ENCODE assay signal across 9 mouse cellular contexts in genomic region chr2:154549127-154549885, GRCm38 (mm10). TPM values are rescaled to one million over a fixed set of nuclear protein-coding genes. Genes with fewer than 3 reads are reported as not detected.
DNase-seq lines count a peak whose midpoint lies in the region; ATAC-seq and TF ChIP-seq lines count a peak whose summit lies in the region.
"Had no signal": no experiment of that assay in that cellular context is flagged by ENCODE, and none has a peak within 500 bp of the region (broad histone marks: within the 10 kb centered on the region; RNA-seq: fewer than 3 reads in every experiment).

No protein-coding gene starts in this region.

- H3K27ac ChIP-seq in intestine, embryonic 15.5 days: no peak overlapping the region
- no peak overlapping the region for H3K27ac ChIP-seq in liver, embryonic 14.5 days
- no peak overlapping the region for H3K27ac ChIP-seq in neural tube, embryonic 12.5 days

- peak overlapping the region; percentile 92 for H3K4me2 ChIP-seq in intestine, embryonic 15.5 days (replicated peaks)
- H3K4me2 ChIP-seq in liver, embryonic 14.5 days (ENCODE audit: low read depth): peak overlapping the region; percentile 68
- peak overlapping the region; percentile 85 for H3K4me2 ChIP-seq in neural tube, embryonic 12.5 days (replicated peaks)

- H3K36me3 ChIP-seq in intestine, embryonic 15.5 days: no peaks in the 10 kb centered on the region
- no peaks in the 10 kb centered on the region for H3K36me3 ChIP-seq in liver, embryonic 14.5 days (replicated peaks; ENCODE audit: control insufficient read depth, insufficient read depth, low read depth)
- H3K36me3 ChIP-seq in neural tube, embryonic 12.5 days: 0 out of 2 replicates have a peak, but pooled peaks cover 3% of the 10 kb centered on the region

- peak overlapping the region; percentile 44 for H3K4me3 ChIP-seq in intestine, embryonic 15.5 days (replicated peaks)
- peak overlapping the region; percentile 1 to 29; a peak in 3 of 4 replicates for H3K4me3 ChIP-seq in liver, embryonic 14.5 days (ENCODE audit: insufficient read depth in 1 of 2, low read depth in 2 of 2, low read length in 2 of 2)
- H3K4me3 ChIP-seq in neural tube, embryonic 12.5 days: peak overlapping the region; percentile 34

- 4% methylated on average over 47 of the region's 48 CpGs for WGBS in intestine, embryonic 15.5 days
- WGBS in liver, embryonic 14.5 days (ENCODE audit: insufficient replicate concordance): 4% methylated on average over 48 of the region's 48 CpGs
- 2% methylated on average over 48 of the region's 48 CpGs for WGBS in neural tube, embryonic 12.5 days

- peaks cover 18% of the 10 kb centered on the region for H3K4me1 ChIP-seq in intestine, embryonic 15.5 days (replicated peaks)
- H3K4me1 ChIP-seq in liver, embryonic 14.5 days (replicated peaks; ENCODE audit: control insufficient read depth in 2 of 2, insufficient read depth in 2 of 2, low read length in 1 of 2): peaks cover 2 to 3% of the 10 kb centered on the region in 2 experiments; a peak in 1 of 4 replicates
- peaks cover 22% of the 10 kb centered on the region for H3K4me1 ChIP-seq in neural tube, embryonic 12.5 days

- ATAC-seq in intestine, embryonic 15.5 days: peak; percentile 86
- ATAC-seq in liver, embryonic 14.5 days (ENCODE audit: insufficient read depth): no peak; the same call in 1 of the 2 replicates
- peak; percentile 67 for ATAC-seq in neural tube, embryonic 12.5 days (ENCODE audit: low FRiP score, low read depth)

- no peaks in the 10 kb centered on the region for H3K9me3 ChIP-seq in intestine, embryonic 15.5 days
- H3K9me3 ChIP-seq in liver, embryonic 14.5 days (ENCODE audit: control insufficient read depth, low read length): no peaks in the 10 kb centered on the region
- H3K9me3 ChIP-seq in neural tube, embryonic 12.5 days: no peaks in the 10 kb centered on the region

- DNase-seq in cerebellum, postnatal 10 days: peak; percentile 82 to 86
- no peak for DNase-seq in cerebellum, adult 8-10 months
- DNase-seq in embryo, embryonic 10.5 days (ENCODE audit: low spot score): peak; percentile 87
- DNase-seq in gastrocnemius, postnatal 4 days (ENCODE audit: low spot score in 2 of 2): peak; percentile 59 to 72
- no peak for DNase-seq in liver, embryonic 14.5 days (ENCODE audit: low read depth in 3 of 3, low spot score in 3 of 3)
- DNase-seq in testis, postnatal 14 days (ENCODE audit: low spot score): peak; percentile 86

- H3K9ac ChIP-seq in intestine, embryonic 15.5 days: peak overlapping the region; percentile 53
- no peak overlapping the region for H3K9ac ChIP-seq in liver, embryonic 14.5 days (replicated peaks)
- peak overlapping the region; percentile 65 for H3K9ac ChIP-seq in neural tube, embryonic 12.5 days

- peaks cover 28% of the 10 kb centered on the region for H3K27me3 ChIP-seq in intestine, embryonic 15.5 days (replicated peaks)
- peaks cover 27% of the 10 kb centered on the region for H3K27me3 ChIP-seq in liver, embryonic 14.5 days (ENCODE audit: control insufficient read depth, insufficient read depth, low read length)
- peaks cover 13% of the 10 kb centered on the region for H3K27me3 ChIP-seq in neural tube, embryonic 12.5 days (replicated peaks)

- no peak for TF ChIP-seq EP300 in liver, embryonic 14.5 days (IDR thresholded peaks at IDR 0.05; ENCODE audit: low read depth)

- TF ChIP-seq CTCF in liver, embryonic 14.5 days (IDR thresholded peaks at IDR 0.05; ENCODE audit: low read depth): no peak

RNA-seq across cellular contexts. Expression of gene Actl10, which starts 2.3 kb away (rescaled TPM):
- under 1 TPM; 0.25 to 0.29 TPM for total RNA-seq in gastrocnemius, postnatal 4 days (2021)
- polyA plus RNA-seq in intestine, embryonic 15.5 days (2015; fragmentation: Nextera tagmentation; extraction: Ambion mirVana): 0.15 TPM in 1 of 2 replicates, not detected in the other
- 0.05 TPM in 1 of 2 replicates, not detected in the other for polyA plus RNA-seq in liver, embryonic 14.5 days (2012; rRNA removed)
- polyA plus RNA-seq in liver, embryonic 14.5 days (2014; fragmentation: Nextera tagmentation; extraction: Ambion mirVana): not detected in 2 replicates
- 0.47 and 1.0 TPM in 2 replicates for polyA plus RNA-seq in neural tube, embryonic 12.5 days (2016; fragmentation: Nextera tagmentation; extraction: Ambion mirVana)
- total RNA-seq: left cerebral cortex, adult 18-20 months had no signal

RNA-seq across cellular contexts. Expression of gene 1700003F12Rik, which starts 2.4 kb away (rescaled TPM):
- total RNA-seq in gastrocnemius, postnatal 4 days (2021): under 1 TPM; 0.44 to 0.80 TPM
- polyA plus RNA-seq in intestine, embryonic 15.5 days (2015; fragmentation: Nextera tagmentation; extraction: Ambion mirVana): 0.52 and 0.57 TPM in 2 replicates
- 1.3 TPM in 2 replicates for polyA plus RNA-seq in liver, embryonic 14.5 days (2012; rRNA removed)
- polyA plus RNA-seq in liver, embryonic 14.5 days (2014; fragmentation: Nextera tagmentation; extraction: Ambion mirVana): 0.90 and 1.1 TPM in 2 replicates
- 2.2 and 3.2 TPM in 2 replicates for polyA plus RNA-seq in neural tube, embryonic 12.5 days (2016; fragmentation: Nextera tagmentation; extraction: Ambion mirVana)

RNA-seq across cellular contexts. Expression of gene Necab3, which starts 9.4 kb away (rescaled TPM):
- 1 to 10 TPM; 1.8 to 2.1 TPM for total RNA-seq in gastrocnemius, postnatal 4 days (2021)
- polyA plus RNA-seq in intestine, embryonic 15.5 days (2015; fragmentation: Nextera tagmentation; extraction: Ambion mirVana): 1.2 TPM in 2 replicates
- 0.80 and 1.7 TPM in 2 replicates for polyA plus RNA-seq in liver, embryonic 14.5 days (2012; rRNA removed)
- 0.87 and 0.96 TPM in 2 replicates for polyA plus RNA-seq in liver, embryonic 14.5 days (2014; fragmentation: Nextera tagmentation; extraction: Ambion mirVana)
- 15.6 and 18.2 TPM in 2 replicates for polyA plus RNA-seq in neural tube, embryonic 12.5 days (2016; fragmentation: Nextera tagmentation; extraction: Ambion mirVana)

RNA-seq across cellular contexts. Expression of gene E2f1, which starts 20.4 kb away (rescaled TPM):
- total RNA-seq in gastrocnemius, postnatal 4 days (2021): 10 to 100 TPM; 16.6 TPM
- polyA plus RNA-seq in intestine, embryonic 15.5 days (2015; fragmentation: Nextera tagmentation; extraction: Ambion mirVana): 16.7 and 18.7 TPM in 2 replicates
- polyA plus RNA-seq in liver, embryonic 14.5 days (2012; rRNA removed): 26.2 and 26.4 TPM in 2 replicates
- polyA plus RNA-seq in liver, embryonic 14.5 days (2014; fragmentation: Nextera tagmentation; extraction: Ambion mirVana): 6.0 and 7.6 TPM in 2 replicates
- polyA plus RNA-seq in neural tube, embryonic 12.5 days (2016; fragmentation: Nextera tagmentation; extraction: Ambion mirVana): 29.9 and 30.8 TPM in 2 replicates

RNA-seq across cellular contexts. Expression of gene Pxmp4, which starts 54.2 kb away (rescaled TPM):
- total RNA-seq in gastrocnemius, postnatal 4 days (2021): 10 to 100 TPM; 15.7 to 20.9 TPM
- polyA plus RNA-seq in intestine, embryonic 15.5 days (2015; fragmentation: Nextera tagmentation; extraction: Ambion mirVana): 28.0 and 32.9 TPM in 2 replicates
- 18.7 and 27.6 TPM in 2 replicates for polyA plus RNA-seq in liver, embryonic 14.5 days (2012; rRNA removed)
- 30.2 and 35.4 TPM in 2 replicates for polyA plus RNA-seq in liver, embryonic 14.5 days (2014; fragmentation: Nextera tagmentation; extraction: Ambion mirVana)
- 16.5 TPM in 2 replicates for polyA plus RNA-seq in neural tube, embryonic 12.5 days (2016; fragmentation: Nextera tagmentation; extraction: Ambion mirVana)

Comparison
In these comparisons a context has a peak if more than half of its experiments do, and no peak if none do; other contexts are left out.
1. DNase-seq: peak in cerebellum, postnatal 10 days (2 of 2), embryo, embryonic 10.5 days (single experiment), gastrocnemius, postnatal 4 days (2 of 2) and testis, postnatal 14 days (single experiment); none in cerebellum, adult 8-10 months (single experiment) and liver, embryonic 14.5 days (0 of 3).
2. Peak in every context shown above with its lines, with median percentiles within 50 percentile points of each other: H3K4me2 ChIP-seq and H3K4me3 ChIP-seq.